Mouse (Mus musculus) bone marrow, adult 2 months (tissue): ENCODE data around the gene Wdpcp.

Experiments used
- CTCF ChIP-seq: fragments of 200-500 bp; IDR thresholded peaks from 2 replicates; pipeline ENCODE4 v1.5.1; 2011; ENCODE audit warnings: low read length, control low read depth; ENCODE audit not compliant: control insufficient read depth, insufficient read depth
- POLR2A ChIP-seq: fragments of 200-500 bp; IDR thresholded peaks from 2 replicates; pipeline ENCODE4 v1.6.1; 2011; ENCODE audit warnings: low read depth, mild to moderate bottlenecking, control low read depth, low read length, borderline replicate concordance; ENCODE audit not compliant: control insufficient read depth

DNA sequence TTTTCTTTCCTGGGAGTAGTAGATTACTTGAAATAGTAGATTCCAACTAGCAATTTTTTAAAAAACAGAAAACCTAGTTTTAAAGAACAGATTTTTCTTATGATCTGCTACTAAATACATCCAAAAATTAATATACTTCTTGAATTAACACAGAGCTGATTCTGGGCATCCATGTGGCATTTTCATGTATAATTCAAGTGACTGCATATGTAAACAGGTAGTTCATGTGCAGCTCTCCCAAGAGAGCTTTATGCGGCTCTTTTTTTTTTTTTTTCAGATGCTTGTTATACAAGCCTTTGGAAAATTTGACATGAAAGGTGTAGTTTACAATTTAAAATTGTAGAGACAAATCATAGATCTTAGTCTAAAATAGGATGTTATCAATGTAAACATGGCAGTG lies 142.0 kb downstream of the Wdpcp start:
- TF ChIP-seq CTCF = no peak
- no peak for TF ChIP-seq POLR2A
